Mouse (Mus musculus): ENCODE measurements around the gene Parp1. TPM values are rescaled to one million over a fixed set of nuclear protein-coding genes. Genes with fewer than 3 reads are reported as not detected.
A peak's percentile ranks its signal among the peaks of the same experiment; 100 is the strongest.

Gene Parp1
- polyA plus RNA-seq, 1 experiment from 2014 or later = 186 TPM

GRCm38 (mm10) chr1:180545918-180546545 is 22.7 kb upstream of the Parp1 start:
- Histone ChIP-seq H3K27me3 (ENCODE audit: insufficient read depth, poor library complexity, severe bottlenecking) (peaks cover 59% of the 10 kb centered on the region), H3K9me3 (no peaks in the 10 kb centered on the region), H3K4me1 (peaks cover 40% of the 10 kb centered on the region), H3K36me3 (no peaks in the 10 kb centered on the region), H3K27ac (no peak overlapping the region), H3K4me3 (no peak overlapping the region)
- DNase-seq (ENCODE audit: low spot score) = no peak
- WGBS = 81% methylated on average over 4 of the region's 4 CpGs

GRCm38 (mm10) chr1:180546798-180547750 is 21.6 kb upstream of the Parp1 start:
- peak overlapping the region; percentile 56; the same call in 1 of the 2 replicates for H3K27ac ChIP-seq
- H3K4me1 ChIP-seq = peaks cover 29% of the 10 kb centered on the region
- no peaks in the 10 kb centered on the region for H3K36me3 ChIP-seq
- H3K27me3 ChIP-seq (ENCODE audit: insufficient read depth, poor library complexity, severe bottlenecking) = peaks cover 61% of the 10 kb centered on the region
- 42% methylated on average over 13 of the region's 13 CpGs for WGBS
- H3K9me3 ChIP-seq = no peaks in the 10 kb centered on the region
- DNase-seq (ENCODE audit: low spot score) = no peak
- H3K4me3 ChIP-seq = peak overlapping the region; percentile 44

GRCm38 (mm10) chr1:180547751-180548669 is 20.7 kb upstream of the Parp1 start:
- H3K27ac ChIP-seq = peak overlapping the region; percentile 56
- H3K4me1 ChIP-seq = peaks cover 29% of the 10 kb centered on the region
- no peaks in the 10 kb centered on the region for H3K9me3 ChIP-seq
- H3K27me3 ChIP-seq (ENCODE audit: insufficient read depth, poor library complexity, severe bottlenecking) = peaks cover 61% of the 10 kb centered on the region
- H3K36me3 ChIP-seq = no peaks in the 10 kb centered on the region
- WGBS = 2% methylated on average over 16 of the region's 16 CpGs
- peak overlapping the region; percentile 44 for H3K4me3 ChIP-seq
- no peak for DNase-seq (ENCODE audit: low spot score)

GRCm38 (mm10) chr1:180549539-180550308 is 19.0 kb upstream of the Parp1 start:
- H3K27ac ChIP-seq = no peak overlapping the region
- no peaks in the 10 kb centered on the region for H3K36me3 ChIP-seq
- peaks cover 58% of the 10 kb centered on the region for H3K27me3 ChIP-seq (ENCODE audit: insufficient read depth, poor library complexity, severe bottlenecking)
- WGBS = 63% methylated on average over 7 of the region's 7 CpGs
- H3K9me3 ChIP-seq = no peaks in the 10 kb centered on the region
- DNase-seq (ENCODE audit: low spot score) = no peak
- H3K4me3 ChIP-seq = no peak overlapping the region
- H3K4me1 ChIP-seq = peaks cover 29% of the 10 kb centered on the region

- Histone ChIP-seq H3K4me1 (peaks cover 29% of the 10 kb centered on the region), H3K9me3 (no peaks in the 10 kb centered on the region), H3K4me3 (no peak overlapping the region), H3K27me3 (ENCODE audit: insufficient read depth, poor library complexity, severe bottlenecking) (peaks cover 51% of the 10 kb centered on the region), H3K27ac (no peak overlapping the region), H3K36me3 (no peaks in the 10 kb centered on the region)
- no peak for DNase-seq (ENCODE audit: low spot score)
- 11% methylated on average over 5 of the region's 5 CpGs for WGBS
Measured at GRCm38 (mm10) chr1:180550770-180551169, 18.0 kb upstream of the Parp1 start.

- Histone ChIP-seq H3K9me3 (no peaks in the 10 kb centered on the region), H3K27ac (no peak overlapping the region), H3K36me3 (no peaks in the 10 kb centered on the region), H3K4me3 (no peak overlapping the region), H3K4me1 (0 out of 2 replicates have a peak, but pooled peaks cover 3% of the 10 kb centered on the region), H3K27me3 (ENCODE audit: insufficient read depth, poor library complexity, severe bottlenecking) (peaks cover 15% of the 10 kb centered on the region; the same call in 1 of the 2 replicates)
- DNase-seq (ENCODE audit: low spot score) = no peak
- 78% methylated on average over 5 of the region's 5 CpGs for WGBS
Measured at GRCm38 (mm10) chr1:180556899-180557298, 11.8 kb upstream of the Parp1 start.

- Histone ChIP-seq H3K27me3 (ENCODE audit: insufficient read depth, poor library complexity, severe bottlenecking) (peaks cover 26% of the 10 kb centered on the region; the same call in 1 of the 2 replicates), H3K4me3 (no peak overlapping the region), H3K4me1 (0 out of 2 replicates have a peak, but pooled peaks cover 3% of the 10 kb centered on the region), H3K36me3 (no peaks in the 10 kb centered on the region), H3K9me3 (no peaks in the 10 kb centered on the region), H3K27ac (no peak overlapping the region)
- DNase-seq (ENCODE audit: low spot score) = no peak
- 69% methylated on average over 8 of the region's 8 CpGs for WGBS
Measured at GRCm38 (mm10) chr1:180559454-180559853, 9.3 kb upstream of the Parp1 start.

- no peak for DNase-seq (ENCODE audit: low spot score)
- H3K27me3 ChIP-seq (ENCODE audit: insufficient read depth, poor library complexity, severe bottlenecking) = peaks cover 30% of the 10 kb centered on the region; the same call in 1 of the 2 replicates
- no peak overlapping the region for H3K27ac ChIP-seq
- no peak overlapping the region for H3K4me3 ChIP-seq
- 25% methylated on average over 3 of the region's 3 CpGs for WGBS
- H3K36me3 ChIP-seq = no peaks in the 10 kb centered on the region
- no peaks in the 10 kb centered on the region for H3K9me3 ChIP-seq
- 0 out of 2 replicates have a peak, but pooled peaks cover 3% of the 10 kb centered on the region for H3K4me1 ChIP-seq
Measured at GRCm38 (mm10) chr1:180561187-180561586, 7.5 kb upstream of the Parp1 start.

- no peaks in the 10 kb centered on the region for H3K36me3 ChIP-seq
- H3K9me3 ChIP-seq = no peaks in the 10 kb centered on the region
- peaks cover 15% of the 10 kb centered on the region; the same call in 1 of the 2 replicates for H3K27me3 ChIP-seq (ENCODE audit: insufficient read depth, poor library complexity, severe bottlenecking)
- DNase-seq (ENCODE audit: low spot score) = no peak
- WGBS = 78% methylated on average over 5 of the region's 5 CpGs
- no peak overlapping the region for H3K4me3 ChIP-seq
- H3K4me1 ChIP-seq = peaks cover 6% of the 10 kb centered on the region
- no peak overlapping the region for H3K27ac ChIP-seq
Measured at GRCm38 (mm10) chr1:180564885-180565284, 3.8 kb upstream of the Parp1 start.

- 79% methylated on average over 4 of the region's 4 CpGs for WGBS
- peaks cover 14% of the 10 kb centered on the region; the same call in 1 of the 2 replicates for H3K27me3 ChIP-seq (ENCODE audit: insufficient read depth, poor library complexity, severe bottlenecking)
- H3K4me3 ChIP-seq = no peak overlapping the region
- no peak for DNase-seq (ENCODE audit: low spot score)
- peaks cover 30% of the 10 kb centered on the region for H3K4me1 ChIP-seq
- 0 out of 2 replicates have a peak, but pooled peaks cover 6% of the 10 kb centered on the region for H3K36me3 ChIP-seq
- H3K9me3 ChIP-seq = no peaks in the 10 kb centered on the region
- H3K27ac ChIP-seq = 0 out of 2 replicates have a peak overlapping the region, but pooled peaks have one; percentile 16
Measured at GRCm38 (mm10) chr1:180567761-180568160, 963 bp upstream of the Parp1 start.

- DNase-seq (ENCODE audit: low spot score) = no peak
- H3K27me3 ChIP-seq (ENCODE audit: insufficient read depth, poor library complexity, severe bottlenecking) = peaks cover 10% of the 10 kb centered on the region; the same call in 1 of the 2 replicates
- peak overlapping the region; percentile 94 for H3K27ac ChIP-seq
- H3K4me3 ChIP-seq = peak overlapping the region; percentile 88
- WGBS = 37% methylated on average over 7 of the region's 7 CpGs
- peaks cover 35% of the 10 kb centered on the region for H3K4me1 ChIP-seq
- no peaks in the 10 kb centered on the region for H3K9me3 ChIP-seq
- H3K36me3 ChIP-seq = 0 out of 2 replicates have a peak, but pooled peaks cover 6% of the 10 kb centered on the region
Measured at GRCm38 (mm10) chr1:180568248-180568647, 476 bp upstream of the Parp1 start.
